Mouse (Mus musculus) lung, adult 2 months (tissue): Measurements from ENCODE around the gene Rgs13.

Experiments
- CTCF ChIP-seq: fragments of 200-500 bp; IDR thresholded peaks from 2 replicates; pipeline ENCODE4 v1.5.1; 2011; ENCODE audit warnings: mild to moderate bottlenecking, low read length, control low read depth; ENCODE audit not compliant: insufficient read depth
- POLR2A ChIP-seq: fragments of 200-500 bp; IDR thresholded peaks from 2 replicates; pipeline ENCODE4 v1.6.1; 2011; ENCODE audit warnings: low read depth, mild to moderate bottlenecking, control low read depth, low read length, borderline replicate concordance; ENCODE audit errors: extremely low read depth

DNA sequence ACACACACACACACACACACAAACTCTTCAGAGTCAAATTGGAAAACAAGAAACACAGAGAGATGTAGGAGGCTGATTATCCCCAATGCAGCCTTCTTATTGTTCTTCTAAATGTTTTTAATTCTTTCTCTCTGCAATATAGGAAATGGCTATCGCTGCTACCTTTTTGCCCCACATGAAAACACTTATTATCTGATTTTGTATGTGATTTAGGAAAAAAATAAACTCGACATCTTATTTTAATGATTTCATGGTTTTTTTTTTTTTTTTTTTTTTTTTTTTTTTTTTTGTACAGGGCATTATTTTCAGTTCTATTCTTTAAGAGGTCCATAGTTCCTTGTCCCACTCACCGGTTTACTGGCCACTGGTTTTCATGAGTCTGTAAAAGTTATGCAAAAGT is 27.2 kb downstream of the Rgs13 start:
- TF ChIP-seq CTCF (no peak), POLR2A (no peak)
